Mouse (Mus musculus): ENCODE measurements around the gene C2cd5. TPM values are rescaled to one million over a fixed set of nuclear protein-coding genes. Genes with fewer than 3 reads are reported as not detected.
"Not testable (repeated sequence)": the region's sequence is repeated elsewhere in the genome, so short reads cannot be mapped to it uniquely, and the experiment has no call there.

The C2cd5 gene
- polyA plus RNA-seq, 1 experiment from 2014 or later, result 40.7 TPM

DNA sequence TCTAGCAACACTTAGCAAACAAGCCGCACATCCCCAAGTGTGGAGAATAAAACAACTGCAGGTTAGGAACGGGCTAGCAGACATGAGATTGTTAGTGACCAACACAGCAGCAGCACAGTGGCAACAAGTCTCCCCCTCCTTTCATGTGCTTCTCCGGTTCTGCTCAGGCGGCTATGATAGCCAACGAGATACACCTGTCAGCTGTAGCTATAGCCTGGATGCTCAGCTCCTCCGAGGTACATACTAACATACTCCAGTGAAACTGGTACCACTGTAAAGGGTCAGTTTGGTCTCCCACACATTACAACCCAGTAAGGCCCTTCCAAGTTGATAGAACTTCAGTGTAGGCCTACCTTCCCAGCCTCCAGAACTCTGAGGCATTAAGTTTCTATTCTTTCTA lies 76.2 kb downstream of the C2cd5 start:
- peaks cover 26% of the 10 kb centered on the region for H3K36me3 ChIP-seq (replicated peaks; ENCODE audit: control insufficient read depth, insufficient read depth)
- no peak overlapping the region for H3K9ac ChIP-seq
- no peaks in the 10 kb centered on the region for H3K4me1 ChIP-seq (replicated peaks; ENCODE audit: control insufficient read depth, insufficient read depth, low read length)
- ATAC-seq (ENCODE audit: low FRiP score), result no peak
- DNase-seq (ENCODE audit: low spot score), result no peak
- H3K9me3 ChIP-seq (ENCODE audit: control insufficient read depth, low read length), result no peaks in the 10 kb centered on the region
- no peaks in the 10 kb centered on the region for H3K27me3 ChIP-seq (ENCODE audit: control insufficient read depth, insufficient read depth, low read length)
- no peak overlapping the region for H3K27ac ChIP-seq
- WGBS, result 98% methylated on average over 6 of the region's 6 CpGs
- no peak overlapping the region for H3K4me2 ChIP-seq (replicated peaks)
- H3K4me3 ChIP-seq (replicated peaks; ENCODE audit: low read length), result no peak overlapping the region

DNA sequence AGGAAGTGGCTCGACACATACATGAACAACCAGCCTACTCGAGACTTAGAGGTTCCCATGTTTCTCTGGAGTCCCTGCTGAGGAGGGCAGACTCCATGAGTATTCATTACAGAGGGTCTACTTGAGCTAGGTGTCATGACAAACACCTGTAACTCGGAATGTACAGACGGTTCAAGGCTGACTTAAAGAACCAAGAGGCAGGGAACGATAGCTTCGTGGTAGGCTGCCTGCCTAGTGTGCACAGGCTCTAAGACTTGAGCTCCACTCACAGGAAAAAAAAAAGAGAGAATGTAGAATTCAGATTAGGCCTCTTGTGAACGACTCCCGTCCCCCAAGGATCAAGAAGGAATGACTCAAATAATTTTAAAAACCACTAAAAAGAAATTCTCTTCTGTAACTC lies 78.2 kb downstream of the C2cd5 start:
- Histone ChIP-seq H3K27ac (no peak overlapping the region), H3K36me3 (replicated peaks; ENCODE audit: control insufficient read depth, insufficient read depth) (peaks cover 28% of the 10 kb centered on the region), H3K4me3 (replicated peaks; ENCODE audit: low read length) (no peak overlapping the region), H3K9me3 (ENCODE audit: control insufficient read depth, low read length) (no peaks in the 10 kb centered on the region), H3K4me2 (replicated peaks) (no peak overlapping the region), H3K27me3 (ENCODE audit: control insufficient read depth, insufficient read depth, low read length) (no peaks in the 10 kb centered on the region), H3K9ac (no peak overlapping the region), H3K4me1 (replicated peaks; ENCODE audit: control insufficient read depth, insufficient read depth, low read length) (no peaks in the 10 kb centered on the region)
- DNase-seq (ENCODE audit: low spot score) (no peak), ATAC-seq (ENCODE audit: low FRiP score) (no peak)
- WGBS, result 94% methylated on average over 8 of the region's 8 CpGs

DNA sequence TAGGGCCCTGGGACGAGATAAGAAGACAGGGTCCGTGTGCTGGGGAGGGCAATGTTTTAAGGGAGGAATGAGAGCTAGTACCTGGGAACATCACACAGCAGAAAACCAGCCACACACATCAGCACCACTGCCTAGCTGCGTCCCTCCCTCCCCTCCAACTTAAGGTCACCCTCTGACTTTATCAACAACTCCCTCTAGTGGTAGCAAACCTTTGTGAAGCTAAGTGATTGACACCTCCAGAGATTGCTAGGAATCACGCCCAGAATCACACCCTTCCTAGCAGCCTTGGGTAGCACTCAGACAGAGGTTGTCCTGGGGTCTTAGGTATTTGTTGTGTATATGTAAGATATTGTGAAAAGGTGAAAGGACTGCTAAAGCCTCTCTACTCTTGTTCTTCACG lies 79.3 kb downstream of the C2cd5 start:
- DNase-seq (ENCODE audit: low spot score) (peak; percentile 32), ATAC-seq (ENCODE audit: low FRiP score) (no peak)
- no peaks in the 10 kb centered on the region for H3K9me3 ChIP-seq (ENCODE audit: control insufficient read depth, low read length)
- H3K4me3 ChIP-seq (replicated peaks; ENCODE audit: low read length), result no peak overlapping the region
- H3K9ac ChIP-seq, result no peak overlapping the region
- H3K27ac ChIP-seq, result no peak overlapping the region
- H3K27me3 ChIP-seq (ENCODE audit: control insufficient read depth, insufficient read depth, low read length), result no peaks in the 10 kb centered on the region
- H3K4me1 ChIP-seq (replicated peaks; ENCODE audit: control insufficient read depth, insufficient read depth, low read length), result no peaks in the 10 kb centered on the region
- peaks cover 33% of the 10 kb centered on the region for H3K36me3 ChIP-seq (replicated peaks; ENCODE audit: control insufficient read depth, insufficient read depth)
- H3K4me2 ChIP-seq (replicated peaks), result no peak overlapping the region
- WGBS, result 70% methylated on average over 5 of the region's 5 CpGs

DNA sequence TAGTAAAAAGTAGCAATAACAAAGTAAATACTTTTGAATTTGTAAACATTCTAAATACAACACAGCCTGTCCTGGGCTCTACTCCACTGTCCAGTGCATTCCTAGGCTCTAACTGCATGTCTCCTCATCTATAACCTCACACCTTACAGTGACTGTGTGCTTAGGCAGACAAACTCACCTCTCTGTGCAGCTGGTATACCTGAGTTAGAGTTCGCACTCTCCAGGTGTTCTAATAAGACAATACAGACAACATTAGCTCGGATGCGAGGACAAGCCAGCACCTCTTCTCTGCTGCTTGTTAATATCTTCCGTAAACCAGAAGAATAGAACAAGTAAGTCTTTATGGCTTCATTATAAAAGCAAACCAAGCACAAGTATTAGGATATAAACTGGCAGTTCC lies 79.8 kb downstream of the C2cd5 start:
- no peak overlapping the region for H3K27ac ChIP-seq
- 95% methylated on average over 4 of the region's 4 CpGs for WGBS
- H3K9me3 ChIP-seq (ENCODE audit: control insufficient read depth, low read length), result no peaks in the 10 kb centered on the region
- no peak overlapping the region for H3K4me2 ChIP-seq (replicated peaks)
- H3K4me3 ChIP-seq (replicated peaks; ENCODE audit: low read length), result no peak overlapping the region
- H3K4me1 ChIP-seq (replicated peaks; ENCODE audit: control insufficient read depth, insufficient read depth, low read length), result no peaks in the 10 kb centered on the region
- peaks cover 33% of the 10 kb centered on the region for H3K36me3 ChIP-seq (replicated peaks; ENCODE audit: control insufficient read depth, insufficient read depth)
- ATAC-seq (ENCODE audit: low FRiP score), result no peak
- DNase-seq (ENCODE audit: low spot score), result no peak
- no peak overlapping the region for H3K9ac ChIP-seq
- no peaks in the 10 kb centered on the region for H3K27me3 ChIP-seq (ENCODE audit: control insufficient read depth, insufficient read depth, low read length)

DNA sequence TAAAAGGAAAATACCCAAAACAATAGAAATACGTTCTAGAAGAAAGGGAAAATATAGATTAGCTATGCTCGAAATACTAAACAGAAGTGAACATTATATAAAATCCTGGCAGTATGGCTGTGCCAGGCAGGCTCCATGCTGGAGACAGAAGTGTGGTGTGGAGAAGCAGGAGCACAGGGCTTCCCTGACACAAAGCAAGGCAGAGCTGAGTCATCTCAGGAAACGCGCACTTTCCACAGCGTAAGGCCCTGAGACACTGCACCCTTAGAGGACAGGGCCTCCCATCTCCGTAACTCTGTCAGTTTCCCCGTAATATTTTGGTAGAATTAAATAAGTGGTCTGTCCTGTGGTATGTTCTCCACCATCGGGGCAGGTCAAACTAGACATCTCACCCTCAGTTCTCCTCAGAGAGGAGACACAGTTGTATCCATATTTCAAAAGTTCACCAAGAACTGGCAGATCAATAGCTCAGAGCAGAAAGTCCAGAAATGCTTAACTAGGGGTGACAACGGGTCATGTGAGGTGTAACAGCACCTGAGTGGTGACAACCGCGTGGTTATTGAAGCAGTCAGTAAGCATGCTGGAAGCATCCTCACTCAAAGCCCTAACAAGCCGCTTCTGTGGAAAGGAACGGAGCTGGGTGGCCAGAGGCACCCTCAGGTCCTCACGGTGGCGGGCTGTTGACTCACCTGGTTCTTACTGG lies 87.3 kb downstream of the C2cd5 start:
- H3K9ac ChIP-seq, result no peak overlapping the region
- no peak overlapping the region for H3K4me3 ChIP-seq (replicated peaks; ENCODE audit: low read length)
- H3K27ac ChIP-seq, result no peak overlapping the region
- H3K9me3 ChIP-seq (ENCODE audit: control insufficient read depth, low read length), result no peaks in the 10 kb centered on the region
- no peaks in the 10 kb centered on the region for H3K27me3 ChIP-seq (ENCODE audit: control insufficient read depth, insufficient read depth, low read length)
- H3K36me3 ChIP-seq (replicated peaks; ENCODE audit: control insufficient read depth, insufficient read depth), result peaks cover 67% of the 10 kb centered on the region
- 95% methylated on average over 15 of the region's 15 CpGs for WGBS
- ATAC-seq (ENCODE audit: low FRiP score), result no peak
- no peaks in the 10 kb centered on the region for H3K4me1 ChIP-seq (replicated peaks; ENCODE audit: control insufficient read depth, insufficient read depth, low read length)
- H3K4me2 ChIP-seq (replicated peaks), result no peak overlapping the region
- DNase-seq (ENCODE audit: low spot score), result no peak

DNA sequence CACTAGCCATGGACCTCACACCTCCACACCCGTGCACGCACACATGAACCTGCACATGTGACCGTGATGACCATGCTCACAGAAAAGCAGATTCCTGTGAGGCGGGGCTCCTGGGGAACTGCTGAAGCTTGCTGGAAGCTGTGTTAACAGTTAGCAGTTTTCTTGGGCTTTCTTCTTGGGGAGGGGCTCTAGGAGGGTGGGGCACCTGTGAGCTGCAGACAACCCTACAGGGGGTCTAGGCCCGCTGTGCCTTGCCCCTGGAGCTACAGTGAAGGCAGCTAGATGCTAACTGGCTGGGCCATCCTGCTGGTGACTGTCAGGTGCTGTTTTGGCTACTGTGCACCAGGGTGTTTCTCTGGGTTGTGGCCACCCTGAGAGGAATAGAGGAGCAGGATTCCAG lies 91.1 kb downstream of the C2cd5 start:
- Histone ChIP-seq H3K4me2 (replicated peaks) (no peak overlapping the region), H3K9ac (no peak overlapping the region), H3K9me3 (ENCODE audit: control insufficient read depth, low read length) (0 out of 2 replicates have a peak, but pooled peaks cover 6% of the 10 kb centered on the region), H3K4me1 (replicated peaks; ENCODE audit: control insufficient read depth, insufficient read depth, low read length) (no peaks in the 10 kb centered on the region), H3K27ac (no peak overlapping the region), H3K27me3 (ENCODE audit: control insufficient read depth, insufficient read depth, low read length) (no peaks in the 10 kb centered on the region), H3K36me3 (replicated peaks; ENCODE audit: control insufficient read depth, insufficient read depth) (peaks cover 52% of the 10 kb centered on the region), H3K4me3 (replicated peaks; ENCODE audit: low read length) (no peak overlapping the region)
- DNase-seq (ENCODE audit: low spot score) (no peak), ATAC-seq (ENCODE audit: low FRiP score) (peak; percentile 47; the same call in 1 of the 2 replicates)
- whole genome bisulfite sequencing, result 84% methylated on average over 5 of the region's 5 CpGs

DNA sequence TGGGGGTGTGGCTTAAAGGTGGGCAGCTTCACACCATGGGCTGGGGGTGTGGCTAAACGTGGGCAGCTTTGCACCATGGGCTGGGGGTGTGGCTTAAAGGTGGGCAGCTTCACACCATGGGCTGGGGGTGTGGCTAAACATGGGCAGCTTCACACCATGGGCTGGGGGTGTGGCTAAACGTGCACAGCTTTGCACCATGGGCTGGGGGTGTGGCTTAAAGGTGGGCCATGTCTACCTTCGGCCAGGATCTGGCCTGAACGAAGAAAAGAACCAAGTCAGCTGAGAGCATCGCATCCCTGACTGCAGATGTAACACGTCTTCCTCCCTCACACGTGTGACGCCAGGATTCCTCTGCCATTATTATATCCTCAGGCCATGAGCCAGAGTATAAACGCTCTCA lies 94.7 kb downstream of the C2cd5 start:
- H3K4me2 ChIP-seq (replicated peaks); H3K9ac ChIP-seq; H3K4me1 ChIP-seq (replicated peaks; ENCODE audit: control insufficient read depth, insufficient read depth, low read length); H3K27me3 ChIP-seq (ENCODE audit: control insufficient read depth, insufficient read depth, low read length); DNase-seq (ENCODE audit: low spot score); H3K9me3 ChIP-seq (ENCODE audit: control insufficient read depth, low read length); ATAC-seq (ENCODE audit: low FRiP score); H3K27ac ChIP-seq; H3K4me3 ChIP-seq (replicated peaks; ENCODE audit: low read length): not testable (repeated sequence)
- H3K36me3 ChIP-seq (replicated peaks; ENCODE audit: control insufficient read depth, insufficient read depth), result peaks cover 16% of the 10 kb centered on the region; the same call in 1 of the 2 replicates
- 90% methylated on average over 9 of the region's 9 CpGs for WGBS

DNA sequence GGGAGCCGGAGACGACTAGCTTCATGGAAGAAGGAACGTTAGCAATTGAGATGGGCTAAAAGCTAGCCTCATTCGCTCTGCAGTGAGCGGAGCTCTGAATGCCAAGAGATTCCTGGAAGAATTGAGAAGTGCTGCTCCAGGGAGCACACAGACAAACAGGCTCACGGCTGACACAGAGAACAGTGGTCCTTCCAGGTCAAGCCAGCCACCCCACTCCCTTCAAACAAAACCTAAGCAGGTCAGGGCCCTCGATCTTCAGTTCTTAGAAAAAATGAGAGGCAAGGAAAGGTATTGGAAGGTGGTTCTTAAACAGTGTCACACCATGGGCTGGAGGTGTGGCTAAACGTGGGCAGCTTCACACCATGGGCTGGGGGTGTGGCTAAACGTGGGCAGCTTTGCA lies 95.1 kb downstream of the C2cd5 start:
- no peaks in the 10 kb centered on the region for H3K4me1 ChIP-seq (replicated peaks; ENCODE audit: control insufficient read depth, insufficient read depth, low read length)
- no peak overlapping the region for H3K9ac ChIP-seq
- DNase-seq (ENCODE audit: low spot score), result no peak
- H3K36me3 ChIP-seq (replicated peaks; ENCODE audit: control insufficient read depth, insufficient read depth), result peaks cover 12% of the 10 kb centered on the region; the same call in 1 of the 2 replicates
- H3K9me3 ChIP-seq (ENCODE audit: control insufficient read depth, low read length), result 0 out of 2 replicates have a peak, but pooled peaks cover 6% of the 10 kb centered on the region
- no peak overlapping the region for H3K4me2 ChIP-seq (replicated peaks)
- WGBS, result 80% methylated on average over 9 of the region's 9 CpGs
- no peaks in the 10 kb centered on the region for H3K27me3 ChIP-seq (ENCODE audit: control insufficient read depth, insufficient read depth, low read length)
- no peak for ATAC-seq (ENCODE audit: low FRiP score)
- H3K4me3 ChIP-seq (replicated peaks; ENCODE audit: low read length), result no peak overlapping the region
- H3K27ac ChIP-seq, result no peak overlapping the region

DNA sequence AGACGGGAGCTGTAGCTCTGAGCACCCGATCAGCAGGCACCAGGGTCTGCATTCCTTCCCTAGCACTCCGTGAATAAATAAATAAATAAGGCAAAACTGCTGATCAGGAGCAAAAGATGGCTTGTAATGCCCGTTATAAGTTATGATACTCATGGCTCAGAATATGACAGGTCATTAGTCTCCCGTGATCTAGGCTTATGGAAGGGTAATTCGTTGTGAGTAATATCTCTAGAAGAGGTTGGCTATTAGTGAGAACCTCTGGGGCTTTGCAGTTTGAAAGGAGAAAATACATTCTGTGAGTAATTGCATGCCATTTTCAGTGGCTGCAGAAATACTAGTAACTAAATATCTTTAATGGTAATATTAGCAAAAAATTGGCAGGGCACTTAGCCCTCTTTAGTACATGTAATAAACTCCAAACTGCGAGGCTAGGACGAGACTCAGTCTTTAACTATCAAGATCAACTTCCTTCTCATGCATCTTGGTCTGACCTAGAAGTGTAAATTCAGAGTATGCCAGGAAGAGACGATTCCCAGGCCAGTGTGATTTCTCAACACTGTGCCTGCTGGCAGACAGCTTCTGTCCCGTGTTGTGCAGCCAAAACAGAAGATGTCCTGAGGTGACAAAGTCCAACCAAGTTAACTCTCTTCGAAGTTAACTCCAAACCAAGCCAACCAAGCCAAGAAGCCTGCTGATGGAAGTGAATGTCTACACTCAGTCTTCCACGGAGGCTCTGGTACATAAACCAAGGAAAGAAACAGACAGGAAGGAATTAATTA lies 101.5 kb downstream of the C2cd5 start:
- DNase-seq (ENCODE audit: low spot score), result peak; percentile 25
- Histone ChIP-seq H3K27ac (no peak overlapping the region), H3K4me2 (replicated peaks) (no peak overlapping the region), H3K4me3 (replicated peaks; ENCODE audit: low read length) (no peak overlapping the region), H3K27me3 (ENCODE audit: control insufficient read depth, insufficient read depth, low read length) (no peaks in the 10 kb centered on the region), H3K4me1 (replicated peaks; ENCODE audit: control insufficient read depth, insufficient read depth, low read length) (peaks cover 13% of the 10 kb centered on the region; the same call in 1 of the 2 replicates), H3K9me3 (ENCODE audit: control insufficient read depth, low read length) (no peaks in the 10 kb centered on the region), H3K36me3 (replicated peaks; ENCODE audit: control insufficient read depth, insufficient read depth) (no peaks in the 10 kb centered on the region), H3K9ac (no peak overlapping the region)
- 64% methylated on average over 12 of the region's 12 CpGs for WGBS
- peak; percentile 41; the same call in 1 of the 2 replicates for ATAC-seq (ENCODE audit: low FRiP score)

Measured in hindbrain, embryonic 14.5 days (tissue).